Mouse (Mus musculus) MEL (cell line): Measurements from ENCODE around the gene Fdxacb1. TPM values are rescaled to one million over a fixed set of nuclear protein-coding genes. Genes with fewer than 3 reads are reported as not detected.

Experiments
- DNase-seq: peaks from one replicate; pipeline ENCODE4 v3.0.0; 2011; ENCODE audit warnings: low read depth, low spot score
- H3K27ac ChIP-seq: 2 replicates; pipeline ENCODE4 v1.5.1; 2012; ENCODE audit warnings: low read depth, mild to moderate bottlenecking, control low read depth, low read length, moderate library complexity; ENCODE audit not compliant: control insufficient read depth
- H3K27me3 ChIP-seq, 2 experiments: fragments of 150-350 bp in 1 of 2; sonication (generic) in 1 of 2; 2 replicates each; pipeline ENCODE4 v1.6.1; 2012; ENCODE audit warnings: low read length in 2 of 2, mild to moderate bottlenecking in 2 of 2, improper control_type of control experiment in 1 of 2, moderate library complexity in 1 of 2; ENCODE audit not compliant: insufficient read depth in 2 of 2, control insufficient read depth in 1 of 2
- H3K36me3 ChIP-seq, 2 experiments: 2 replicates each; pipeline ENCODE4 v1.6.1; 2012 to 2014; ENCODE audit warnings: low read length in 2 of 2, improper control_type of control experiment in 1 of 2, inconsistent platforms in 1 of 2, mild to moderate bottlenecking in 1 of 2; ENCODE audit not compliant: insufficient read depth in 2 of 2, control insufficient read depth in 1 of 2
- H3K4me1 ChIP-seq, 2 experiments: fragments of 150-350 bp in 1 of 2; sonication (generic) in 1 of 2; 2 replicates each; pipeline ENCODE4 v1.6.1; 2012; ENCODE audit warnings: low read length in 2 of 2, improper control_type of control experiment in 1 of 2, mild to moderate bottlenecking in 1 of 2; ENCODE audit not compliant: insufficient read depth in 2 of 2, control insufficient read depth in 1 of 2
- H3K4me3 ChIP-seq, 2 experiments: fragments of 150-350 bp in 1 of 2; sonication (generic) in 1 of 2; 2 replicates each; pipeline ENCODE4 v1.5.1; 2012; ENCODE audit warnings: low read depth in 2 of 2, low read length in 2 of 2, mild to moderate bottlenecking in 2 of 2, moderate library complexity in 2 of 2, control low read depth in 1 of 2, improper control_type of control experiment in 1 of 2; ENCODE audit not compliant: control insufficient read depth in 1 of 2, insufficient read depth in 1 of 2
- H3K79me2 ChIP-seq: 2 replicates; pipeline ENCODE4 v1.6.1; 2012; ENCODE audit warnings: mild to moderate bottlenecking, low read length, moderate library complexity; ENCODE audit not compliant: control insufficient read depth, poor library complexity, insufficient read depth
- H3K9ac ChIP-seq: 2 replicates; pipeline ENCODE4 v1.6.1; 2012; ENCODE audit warnings: low read depth, mild to moderate bottlenecking, control low read depth, low read length, moderate library complexity; ENCODE audit not compliant: control insufficient read depth, poor library complexity, severe bottlenecking
- H3K9me3 ChIP-seq: fragments of 150-350 bp; sonication (generic); replicated peaks from 2 replicates; pipeline ENCODE4 v1.6.1; 2012; ENCODE audit warnings: mild to moderate bottlenecking, low read length, improper control_type of control experiment, moderate library complexity; ENCODE audit not compliant: insufficient read depth
- BHLHE40 ChIP-seq: IDR thresholded peaks from 2 replicates; pipeline ENCODE4 v1.6.1; 2012; ENCODE audit warnings: low read depth, mild to moderate bottlenecking, inconsistent platforms, low read length, improper control_type of control experiment, borderline replicate concordance
- CHD1 ChIP-seq: IDR thresholded peaks from 2 replicates; pipeline ENCODE4 v1.6.1; 2012; ENCODE audit warnings: low read depth, mild to moderate bottlenecking, inconsistent platforms, low read length, improper control_type of control experiment
- ELF1 ChIP-seq: IDR thresholded peaks from 2 replicates; pipeline ENCODE4 v1.6.1; 2014; ENCODE audit warnings: low read depth, mild to moderate bottlenecking, inconsistent platforms, low read length, improper control_type of control experiment, moderate library complexity
- EP300 ChIP-seq, 2 experiments: IDR thresholded peaks; 2 replicates each; pipeline ENCODE4 v1.6.1; 2011; ENCODE audit warnings: improper control_type of control experiment in 2 of 2, low read length in 2 of 2, low read depth in 1 of 2, mild to moderate bottlenecking in 1 of 2
- GABPA ChIP-seq: IDR thresholded peaks from 2 replicates; pipeline ENCODE4 v1.6.1; 2012; ENCODE audit warnings: low read depth, mild to moderate bottlenecking, inconsistent platforms, low read length, improper control_type of control experiment, moderate library complexity
- GATA1 ChIP-seq: IDR thresholded peaks from 2 replicates; pipeline ENCODE4 v1.6.1; 2011; ENCODE audit warnings: low read depth, low read length, improper control_type of control experiment
- HCFC1 ChIP-seq: IDR thresholded peaks from 2 replicates; pipeline ENCODE4 v1.6.1; 2012; ENCODE audit warnings: low read depth, mild to moderate bottlenecking, inconsistent platforms, low read length, improper control_type of control experiment, moderate library complexity
- JUND ChIP-seq: IDR thresholded peaks from 2 replicates; pipeline ENCODE4 v1.6.1; 2011; ENCODE audit warnings: low read depth, mild to moderate bottlenecking, improper control_type of control experiment, low read length
- MAZ ChIP-seq: IDR thresholded peaks from 2 replicates; pipeline ENCODE4 v1.6.1; 2012; ENCODE audit warnings: low read depth, mild to moderate bottlenecking, inconsistent platforms, low read length, improper control_type of control experiment
- MEF2A ChIP-seq: IDR thresholded peaks from 2 replicates; pipeline ENCODE4 v1.6.1; 2014; ENCODE audit warnings: low read depth, mild to moderate bottlenecking, inconsistent platforms, low read length, improper control_type of control experiment; ENCODE audit not compliant: poor library complexity, insufficient replicate concordance, severe bottlenecking; ENCODE audit errors: extremely low read depth
- NRF1 ChIP-seq: IDR thresholded peaks from 2 replicates; pipeline ENCODE4 v1.6.1; 2014; ENCODE audit warnings: low read depth, mild to moderate bottlenecking, inconsistent platforms, low read length, improper control_type of control experiment, moderate library complexity; ENCODE audit not compliant: poor library complexity, insufficient read depth, severe bottlenecking
- POLR2A ChIP-seq, 2 experiments: IDR thresholded peaks; 2 replicates each; pipeline ENCODE4 v1.6.1; 2011 to 2012; ENCODE audit warnings: low read length in 2 of 2, mild to moderate bottlenecking in 2 of 2, control low read depth in 1 of 2, improper control_type of control experiment in 1 of 2, low read depth in 1 of 2, moderate library complexity in 1 of 2; ENCODE audit not compliant: control insufficient read depth in 1 of 2, insufficient read depth in 1 of 2, poor library complexity in 1 of 2
- POLR2AphosphoS2 ChIP-seq: IDR thresholded peaks from 2 replicates; pipeline ENCODE4 v1.6.1; 2011; ENCODE audit warnings: low read length, improper control_type of control experiment
- RAD21 ChIP-seq: IDR thresholded peaks from 2 replicates; pipeline ENCODE4 v1.6.1; 2011; ENCODE audit warnings: mild to moderate bottlenecking, low read depth, low read length, improper control_type of control experiment
- RCOR1 ChIP-seq: IDR thresholded peaks from 2 replicates; pipeline ENCODE4 v1.6.1; 2012; ENCODE audit warnings: low read depth, mild to moderate bottlenecking, inconsistent platforms, low read length, improper control_type of control experiment
- SIN3A ChIP-seq: IDR thresholded peaks from 2 replicates; pipeline ENCODE4 v1.6.1; 2012; ENCODE audit warnings: low read length, improper control_type of control experiment, inconsistent platforms
- SMC3 ChIP-seq: IDR thresholded peaks from 2 replicates; pipeline ENCODE4 v1.6.1; 2011; ENCODE audit warnings: low read depth, low read length, improper control_type of control experiment
- TAL1 ChIP-seq: IDR thresholded peaks from 2 replicates; pipeline ENCODE4 v1.6.1; 2012; ENCODE audit warnings: mild to moderate bottlenecking, inconsistent platforms, low read length, moderate library complexity, mixed read lengths
- TBP ChIP-seq: IDR thresholded peaks from 2 replicates; pipeline ENCODE4 v1.8.0; 2011; ENCODE audit warnings: low read depth, low read length, improper control_type of control experiment
- UBTF ChIP-seq: IDR thresholded peaks from 2 replicates; pipeline ENCODE4 v1.6.1; 2012; ENCODE audit warnings: low read depth, mild to moderate bottlenecking, inconsistent platforms, low read length, improper control_type of control experiment, moderate library complexity, borderline replicate concordance; ENCODE audit not compliant: insufficient read depth
- USF1 ChIP-seq: IDR thresholded peaks from 2 replicates; pipeline ENCODE4 v1.6.1; 2014; ENCODE audit warnings: low read depth, mild to moderate bottlenecking, inconsistent platforms, low read length, improper control_type of control experiment, moderate library complexity
- ZC3H11A ChIP-seq: IDR thresholded peaks from 2 replicates; pipeline ENCODE4 v1.6.1; 2012; ENCODE audit warnings: low read depth, mild to moderate bottlenecking, inconsistent platforms, low read length, improper control_type of control experiment
- ZKSCAN1 ChIP-seq: IDR thresholded peaks from 2 replicates; pipeline ENCODE4 v1.6.1; 2012; ENCODE audit warnings: low read depth, mild to moderate bottlenecking, inconsistent platforms, low read length, improper control_type of control experiment, moderate library complexity
- ZNF384 ChIP-seq: IDR thresholded peaks from 2 replicates; pipeline ENCODE4 v1.6.1; 2012; ENCODE audit warnings: low read depth, mild to moderate bottlenecking, inconsistent platforms, low read length, improper control_type of control experiment
- polyA plus RNA-seq, 2 experiments: library from polyadenylated mRNA; stranded (reverse) in 1 of 2; unstranded in 1 of 2; fragments of >175 nt in 1 of 2; fragments of >200 nt in 1 of 2; gene quantifications; 2 replicates each; pipeline versions ENCODE4 v1.2.1 to v1.2.4; 2012; ENCODE audit warnings: low replicate concordance in 2 of 2, low read depth in 1 of 2; ENCODE audit not compliant: insufficient read length in 2 of 2, insufficient read depth in 1 of 2, missing spikeins in 1 of 2
- total RNA-seq: library from RNA; depleted of rRNA; stranded (reverse); fragments of 300-350 nt; gene quantifications from 2 replicates; pipeline ENCODE4 v1.2.3, GENCODE M21; 2012

Gene Fdxacb1
- total and polyA plus RNA-seq, 3 experiments, result 6.5 to 9.7 TPM; not detected in 1

GRCm38 (mm10) chr9:50723406-50723805 is 44.6 kb upstream of the Fdxacb1 start:
- H3K9me3 ChIP-seq, result no peaks in the 10 kb centered on the region
- peak; percentile 24 for DNase-seq
- H3K27me3 ChIP-seq, result peaks cover 9% of the 10 kb centered on the region in 2 experiments
- no peaks in the 10 kb centered on the region for H3K79me2 ChIP-seq
- H3K4me3 ChIP-seq, result no peak overlapping the region
- H3K27ac ChIP-seq, result no peak overlapping the region
- no peak overlapping the region for H3K9ac ChIP-seq
- H3K4me1 ChIP-seq, result 0 out of 4 replicates have a peak, but pooled peaks cover 0 to 2% of the 10 kb centered on the region in 2 experiments
- TF ChIP-seq ZC3H11A (no peak), EP300 (IDR thresholded peaks at IDR 0.05; ENCODE audit: low read depth in 1 of 2, low read length in 2 of 2) (no peak), TBP (no peak), MAZ (no peak), USF1 (no peak), GATA1 (no peak), ZKSCAN1 (no peak), CHD1 (no peak), HCFC1 (no peak), JUND (no peak)
- no peaks in the 10 kb centered on the region for H3K36me3 ChIP-seq

- DNase-seq, result no peak
- Histone ChIP-seq H3K9ac (no peak overlapping the region), H3K4me1 (0 out of 4 replicates have a peak, but pooled peaks cover 0 to 2% of the 10 kb centered on the region in 2 experiments), H3K27me3 (peaks cover 6 to 9% of the 10 kb centered on the region in 2 experiments), H3K36me3 (no peaks in the 10 kb centered on the region), H3K4me3 (no peak overlapping the region), H3K79me2 (no peaks in the 10 kb centered on the region), H3K27ac (no peak overlapping the region), H3K9me3 (no peaks in the 10 kb centered on the region)
- no peak for TF ChIP-seq ZC3H11A
Measured at GRCm38 (mm10) chr9:50724147-50724546, 43.9 kb upstream of the Fdxacb1 start.

GRCm38 (mm10) chr9:50724661-50725330 is 43.2 kb upstream of the Fdxacb1 start:
- H3K4me1 ChIP-seq, result 0 out of 4 replicates have a peak, but pooled peaks cover 0 to 2% of the 10 kb centered on the region in 2 experiments
- TF ChIP-seq ELF1 (no peak), RAD21 (no peak), TAL1 (no peak), CHD1 (no peak), POLR2A (IDR thresholded peaks at IDR 0.05; ENCODE audit: control insufficient read depth in 1 of 2, insufficient read depth in 1 of 2, low read depth in 1 of 2, low read length in 2 of 2, poor library complexity in 1 of 2) (no peak), BHLHE40 (no peak), RCOR1 (no peak), SMC3 (no peak), ZNF384 (no peak), UBTF (no peak), MEF2A (no peak), POLR2AphosphoS2 (no peak), SIN3A (no peak), ZC3H11A (no peak), NRF1 (no peak), GABPA (no peak)
- no peaks in the 10 kb centered on the region for H3K9me3 ChIP-seq
- no peak overlapping the region for H3K27ac ChIP-seq
- no peaks in the 10 kb centered on the region for H3K79me2 ChIP-seq
- H3K9ac ChIP-seq, result no peak overlapping the region
- no peak overlapping the region for H3K4me3 ChIP-seq
- DNase-seq, result no peak
- no peaks in the 10 kb centered on the region for H3K36me3 ChIP-seq
- peaks cover 3 to 9% of the 10 kb centered on the region in 2 experiments for H3K27me3 ChIP-seq
